Mouse (Mus musculus): ENCODE measurements around the gene 1700010I14Rik. TPM values are rescaled to one million over a fixed set of nuclear protein-coding genes. Genes with fewer than 3 reads are reported as not detected.
A peak's percentile ranks its signal among the peaks of the same experiment; 100 is the strongest.

The 1700010I14Rik gene
- total and polyA plus RNA-seq, 3 experiments: 0.23 to 2.2 TPM; not detected in 1

DNA sequence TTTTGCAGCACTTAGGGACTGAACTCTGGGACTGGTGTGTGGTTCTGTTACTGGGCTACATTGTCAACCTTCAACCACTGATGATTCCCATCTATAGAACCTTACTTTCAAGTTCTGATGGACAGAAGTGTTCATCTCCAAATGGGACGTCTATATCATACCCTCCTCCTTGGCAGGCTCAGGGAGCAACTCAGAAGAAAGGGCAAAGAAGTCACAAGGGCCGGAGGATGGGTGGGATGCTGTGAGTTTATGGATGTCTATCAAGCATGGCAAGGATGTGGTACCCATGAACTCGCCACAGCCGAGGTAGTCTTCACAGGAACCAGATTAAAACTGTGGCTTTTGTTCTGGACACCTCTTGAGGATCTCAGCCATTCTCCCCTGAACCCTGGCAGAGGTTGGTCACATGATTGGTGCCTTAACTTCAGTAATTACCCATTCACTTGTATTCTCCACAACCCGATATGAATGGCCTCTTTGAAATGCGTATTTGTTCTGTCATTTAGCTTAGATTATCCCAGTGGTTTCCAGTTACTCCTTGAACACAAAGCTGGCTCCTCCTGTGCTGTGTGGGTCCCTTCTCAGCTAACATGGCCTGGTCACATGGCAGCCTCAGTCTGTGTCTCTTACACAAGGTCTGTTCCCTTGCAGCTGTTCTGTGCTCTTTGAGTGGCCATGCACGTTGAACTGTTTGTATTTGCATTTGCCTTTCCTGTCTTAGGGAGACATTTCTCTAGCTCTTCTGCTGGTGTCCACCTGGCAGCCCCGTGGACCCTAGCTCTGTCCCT lies 47.6 kb downstream of the 1700010I14Rik start:
- no peak overlapping the region for H3K9ac ChIP-seq (ENCODE audit: control insufficient read depth, low read depth, low read length, poor library complexity, severe bottlenecking)
- H3K36me3 ChIP-seq (ENCODE audit: control insufficient read depth in 1 of 2, insufficient read depth in 2 of 2, low read length in 2 of 2): no peaks in the 10 kb centered on the region

DNA sequence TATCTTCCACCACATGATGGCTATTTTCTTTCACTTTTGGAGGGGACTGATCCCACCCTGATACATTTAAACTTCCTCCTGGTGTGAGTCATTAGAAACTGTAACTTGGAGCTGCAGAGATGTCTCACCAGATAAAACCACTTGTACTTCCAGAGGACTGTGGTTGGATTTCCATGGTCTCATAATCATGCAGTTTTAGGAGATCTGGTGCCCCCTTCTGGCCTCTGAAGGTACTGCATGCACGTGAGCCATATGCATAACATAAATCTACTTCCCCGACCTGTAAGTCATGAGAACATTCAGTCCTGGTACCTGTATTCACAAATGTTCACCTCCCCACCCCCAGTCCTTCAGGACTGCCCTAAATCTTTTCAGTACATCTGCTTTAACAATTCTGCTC lies 54.6 kb downstream of the 1700010I14Rik start:
- peak; percentile 67 for DNase-seq (ENCODE audit: low read depth, low spot score)
- no peak overlapping the region for H3K4me3 ChIP-seq (ENCODE audit: control insufficient read depth in 1 of 2, insufficient read depth in 1 of 2, low read depth in 2 of 2, low read length in 2 of 2)
- H3K27ac ChIP-seq (ENCODE audit: control insufficient read depth, low read depth, low read length): no peak overlapping the region
- H3K79me2 ChIP-seq (ENCODE audit: control insufficient read depth, insufficient read depth, low read length, poor library complexity): no peaks in the 10 kb centered on the region
- no peaks in the 10 kb centered on the region for H3K36me3 ChIP-seq (ENCODE audit: control insufficient read depth in 1 of 2, insufficient read depth in 2 of 2, low read length in 2 of 2)
- no peak overlapping the region for H3K9ac ChIP-seq (ENCODE audit: control insufficient read depth, low read depth, low read length, poor library complexity, severe bottlenecking)
- H3K27me3 ChIP-seq (ENCODE audit: control insufficient read depth in 1 of 2, insufficient read depth in 2 of 2, low read length in 2 of 2): 0 out of 4 replicates have a peak, but pooled peaks cover 0 to 2% of the 10 kb centered on the region in 2 experiments
- TF ChIP-seq NELFE (IDR thresholded peaks at IDR 0.05; ENCODE audit: low read depth, low read length): no peak
- peak; percentile 66 to 92 (median 68) for TF ChIP-seq CTCF (IDR thresholded peaks at IDR 0.05 in 2 of 3, conservative IDR thresholded peaks at IDR 0.05 in 1 of 3; ENCODE audit: control insufficient read depth in 1 of 3, insufficient read depth in 1 of 3, low read depth in 2 of 3, low read length in 3 of 3, poor library complexity in 1 of 3, severe bottlenecking in 1 of 3)
- peak; percentile 27 for TF ChIP-seq ZC3H11A (IDR thresholded peaks at IDR 0.05; ENCODE audit: low read depth, low read length)
- TF ChIP-seq SMC3 (IDR thresholded peaks at IDR 0.05; ENCODE audit: low read depth, low read length): peak; percentile 53
- peak; percentile 52 for TF ChIP-seq RAD21 (IDR thresholded peaks at IDR 0.05; ENCODE audit: low read depth, low read length)
- TF ChIP-seq BHLHE40 (IDR thresholded peaks at IDR 0.05; ENCODE audit: borderline replicate concordance, low read depth, low read length): peak; percentile 87
- no peaks in the 10 kb centered on the region for H3K9me3 ChIP-seq (replicated peaks; ENCODE audit: insufficient read depth, low read length)
- H3K4me1 ChIP-seq (ENCODE audit: control insufficient read depth in 1 of 2, insufficient read depth in 2 of 2, low read length in 2 of 2): no peaks in the 10 kb centered on the region

More for the DNA sequence above, 47.6 kb downstream of the 1700010I14Rik start:
- Histone ChIP-seq H3K9me3 (replicated peaks; ENCODE audit: insufficient read depth, low read length) (no peaks in the 10 kb centered on the region), H3K79me2 (ENCODE audit: control insufficient read depth, insufficient read depth, low read length, poor library complexity) (no peaks in the 10 kb centered on the region), H3K27me3 (ENCODE audit: control insufficient read depth in 1 of 2, insufficient read depth in 2 of 2, low read length in 2 of 2) (no peaks in the 10 kb centered on the region), H3K4me3 (ENCODE audit: control insufficient read depth in 1 of 2, insufficient read depth in 1 of 2, low read depth in 2 of 2, low read length in 2 of 2) (no peak overlapping the region), H3K27ac (ENCODE audit: control insufficient read depth, low read depth, low read length) (no peak overlapping the region), H3K4me1 (ENCODE audit: control insufficient read depth in 1 of 2, insufficient read depth in 2 of 2, low read length in 2 of 2) (no peaks in the 10 kb centered on the region)
- TF ChIP-seq HCFC1 (IDR thresholded peaks at IDR 0.05; ENCODE audit: low read depth, low read length): no peak
- DNase-seq (ENCODE audit: low read depth, low spot score): no peak

DNA sequence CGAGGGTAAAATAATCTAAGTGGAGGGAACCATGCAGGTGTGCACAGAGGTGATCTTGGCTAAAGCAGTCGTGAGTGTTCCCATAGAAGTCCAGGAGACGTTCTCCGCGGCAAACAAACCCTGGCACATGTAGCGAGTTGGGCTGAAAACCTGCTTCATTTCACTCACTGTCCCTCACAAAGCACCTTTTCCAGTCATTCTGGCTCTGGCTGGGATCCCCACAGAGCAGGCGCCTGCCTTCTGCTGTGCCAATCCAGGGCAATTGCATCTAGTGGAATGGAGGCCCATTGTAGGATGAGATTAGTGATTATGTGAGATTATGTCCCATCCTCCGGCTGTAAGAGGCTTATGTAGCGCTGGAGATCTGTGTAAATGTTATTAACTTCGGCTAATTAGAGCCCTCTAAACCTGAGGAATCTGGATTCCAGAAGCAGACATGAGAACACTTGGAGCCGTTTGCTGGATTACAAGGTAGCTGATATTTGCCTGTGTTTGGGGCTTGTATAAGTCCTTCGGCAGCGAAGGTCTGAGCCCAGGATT lies 64.4 kb downstream of the 1700010I14Rik start:
- no peak overlapping the region for H3K4me3 ChIP-seq (ENCODE audit: control insufficient read depth in 1 of 2, insufficient read depth in 1 of 2, low read depth in 2 of 2, low read length in 2 of 2)
- no peaks in the 10 kb centered on the region for H3K9me3 ChIP-seq (replicated peaks; ENCODE audit: insufficient read depth, low read length)
- H3K79me2 ChIP-seq (ENCODE audit: control insufficient read depth, insufficient read depth, low read length, poor library complexity): no peaks in the 10 kb centered on the region
- H3K27me3 ChIP-seq (ENCODE audit: control insufficient read depth in 1 of 2, insufficient read depth in 2 of 2, low read length in 2 of 2): peaks cover 0 to 2% of the 10 kb centered on the region in 2 experiments; a peak in 3 of 4 replicates
- no peaks in the 10 kb centered on the region for H3K36me3 ChIP-seq (ENCODE audit: control insufficient read depth in 1 of 2, insufficient read depth in 2 of 2, low read length in 2 of 2)
- no peak for DNase-seq (ENCODE audit: low read depth, low spot score)
- H3K4me1 ChIP-seq (ENCODE audit: control insufficient read depth in 1 of 2, insufficient read depth in 2 of 2, low read length in 2 of 2): no peaks in the 10 kb centered on the region
- no peak overlapping the region for H3K9ac ChIP-seq (ENCODE audit: control insufficient read depth, low read depth, low read length, poor library complexity, severe bottlenecking)
- TF ChIP-seq TCF12 (IDR thresholded peaks at IDR 0.05; ENCODE audit: low read depth, low read length): no peak
- TF ChIP-seq GATA1 (IDR thresholded peaks at IDR 0.05; ENCODE audit: low read depth, low read length): no peak
- TF ChIP-seq MYB (IDR thresholded peaks at IDR 0.05; ENCODE audit: low read depth, low read length): no peak
- no peak for TF ChIP-seq SIN3A (IDR thresholded peaks at IDR 0.05; ENCODE audit: low read length)
- TF ChIP-seq MXI1 (IDR thresholded peaks at IDR 0.05; ENCODE audit: low read depth, low read length): no peak
- no peak for TF ChIP-seq BHLHE40 (IDR thresholded peaks at IDR 0.05; ENCODE audit: borderline replicate concordance, low read depth, low read length)
- TF ChIP-seq CHD1 (IDR thresholded peaks at IDR 0.05; ENCODE audit: low read depth, low read length): no peak
- TF ChIP-seq ZMIZ1 (IDR thresholded peaks at IDR 0.05; ENCODE audit: low read depth, low read length): no peak
- no peak for TF ChIP-seq MAFK (IDR thresholded peaks at IDR 0.05; ENCODE audit: borderline replicate concordance, low read depth, low read length)
- TF ChIP-seq NELFE (IDR thresholded peaks at IDR 0.05; ENCODE audit: low read depth, low read length): no peak
- TF ChIP-seq CTCF (IDR thresholded peaks at IDR 0.05 in 2 of 3, conservative IDR thresholded peaks at IDR 0.05 in 1 of 3; ENCODE audit: control insufficient read depth in 1 of 3, insufficient read depth in 1 of 3, low read depth in 2 of 3, low read length in 3 of 3, poor library complexity in 1 of 3, severe bottlenecking in 1 of 3): no peak
- no peak for TF ChIP-seq MAZ (IDR thresholded peaks at IDR 0.05; ENCODE audit: low read depth, low read length)
- TF ChIP-seq TBP (IDR thresholded peaks at IDR 0.05; ENCODE audit: low read depth, low read length): no peak
- no peak for TF ChIP-seq MEF2A (IDR thresholded peaks at IDR 0.05; ENCODE audit: extremely low read depth, insufficient replicate concordance, low read depth, low read length, poor library complexity, severe bottlenecking)
- TF ChIP-seq TAL1 (IDR thresholded peaks at IDR 0.05; ENCODE audit: low read length): no peak
- TF ChIP-seq USF1 (IDR thresholded peaks at IDR 0.05; ENCODE audit: low read depth, low read length): no peak
- no peak overlapping the region for H3K27ac ChIP-seq (ENCODE audit: control insufficient read depth, low read depth, low read length)
